Mouse (Mus musculus): ENCODE data around the gene Spdye4b.
A peak's percentile ranks its signal among the peaks of the same experiment; 100 is the strongest.

Spdye4b gene

GRCm38 (mm10) chr5:143213832-143214231, 33.0 kb downstream of the Spdye4b start:
- DNase-seq (ENCODE audit: low spot score in 2 of 2), result no peak

- DNase-seq (ENCODE audit: low spot score in 2 of 2), result no peak
These were observed 40.2 kb downstream of the Spdye4b start for GRCm38 (mm10) chr5:143220996-143221395.

GRCm38 (mm10) chr5:143222287-143222686, 41.5 kb downstream of the Spdye4b start:
- no peak for DNase-seq (ENCODE audit: low spot score in 2 of 2)

GRCm38 (mm10) chr5:143226790-143227189, 46.0 kb downstream of the Spdye4b start, which contains the start of gene Spdye4a:
TSS of gene Spdye4a (minus strand) at chr5:143226890.
- no peak for DNase-seq (ENCODE audit: low spot score in 2 of 2)

DNA sequence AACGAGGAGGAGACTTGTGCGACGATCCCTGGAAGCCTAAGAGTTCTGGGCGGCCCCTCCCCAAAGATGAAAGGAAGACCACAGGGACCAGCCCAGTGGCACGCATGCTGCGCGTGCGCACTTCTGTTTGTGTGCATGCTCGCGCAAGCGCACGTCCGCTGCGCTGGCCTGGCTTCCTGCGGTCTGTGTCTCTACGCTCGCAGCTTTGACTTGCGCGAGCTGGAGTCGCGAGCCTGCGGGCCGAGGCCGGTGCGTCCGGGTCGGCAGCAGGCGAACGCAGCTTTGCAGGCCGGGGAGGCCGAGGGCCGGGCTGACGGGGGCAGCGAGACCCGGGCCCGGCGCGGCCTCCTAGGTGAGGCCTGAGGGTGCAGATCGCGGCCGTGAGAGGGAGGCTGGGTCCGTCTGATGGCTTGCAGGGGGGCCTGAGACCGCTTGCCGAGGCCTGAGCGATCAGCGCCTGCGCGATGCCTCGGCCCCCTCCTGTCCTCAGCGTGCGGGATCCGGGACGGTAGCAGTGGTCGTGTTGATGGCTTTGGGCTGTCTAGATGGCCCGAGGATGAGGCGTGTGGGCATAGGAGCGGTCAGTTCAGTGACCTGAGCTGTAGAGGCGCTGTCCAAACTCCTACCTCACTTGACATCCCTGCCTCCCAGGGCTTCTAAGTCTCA, 54.3 kb downstream of the Spdye4b start, which contains the start of gene Zfp12:
Gene Zfp12 (plus strand): TSS at position 136 of the 666 bp plus-strand sequence.
- DNase-seq (ENCODE audit: low spot score in 2 of 2), result peak; percentile 96 to 97

GRCm38 (mm10) chr5:143236036-143236435, 55.2 kb downstream of the Spdye4b start:
- DNase-seq (ENCODE audit: low spot score in 2 of 2), result no peak

DNA sequence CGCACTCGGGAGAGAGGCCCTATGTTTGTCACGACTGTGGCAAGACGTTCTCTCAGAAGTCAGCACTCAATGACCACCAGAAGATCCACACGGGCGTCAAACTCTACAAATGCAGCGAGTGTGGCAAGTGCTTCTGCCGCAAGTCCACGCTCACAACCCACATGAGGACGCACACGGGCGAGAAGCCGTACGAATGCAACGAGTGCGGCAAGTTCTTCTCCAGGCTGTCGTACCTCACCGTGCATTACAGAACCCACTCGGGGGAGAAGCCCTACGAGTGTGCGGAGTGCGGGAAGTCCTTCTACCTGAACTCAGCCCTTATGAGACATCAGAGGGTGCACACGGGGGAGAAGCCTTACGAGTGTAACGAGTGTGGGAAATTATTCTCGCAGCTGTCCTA, 64.1 kb downstream of the Spdye4b start:
- DNase-seq (ENCODE audit: low spot score in 2 of 2), result no peak

DNA sequence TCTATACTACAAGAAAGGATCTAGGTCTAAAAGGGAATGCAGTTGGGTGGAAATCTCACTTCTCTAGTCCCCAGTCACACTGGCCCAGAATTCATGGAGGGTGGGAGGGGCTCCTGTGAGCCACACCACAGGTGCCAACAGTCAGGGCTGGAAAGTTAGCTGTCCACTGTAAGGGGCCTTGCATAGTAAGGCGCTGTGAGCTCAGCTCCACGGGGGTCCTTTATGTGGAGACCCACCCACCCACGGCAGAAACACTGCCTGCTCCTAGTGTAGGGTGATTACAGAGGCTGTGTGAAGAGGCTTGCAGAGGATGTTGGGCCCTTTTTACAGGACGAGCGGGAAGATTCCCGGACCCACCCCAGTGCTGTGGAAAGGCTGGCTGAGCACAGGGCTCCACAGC, 71.2 kb downstream of the Spdye4b start:
- DNase-seq (ENCODE audit: low spot score in 2 of 2), result no peak

DNA sequence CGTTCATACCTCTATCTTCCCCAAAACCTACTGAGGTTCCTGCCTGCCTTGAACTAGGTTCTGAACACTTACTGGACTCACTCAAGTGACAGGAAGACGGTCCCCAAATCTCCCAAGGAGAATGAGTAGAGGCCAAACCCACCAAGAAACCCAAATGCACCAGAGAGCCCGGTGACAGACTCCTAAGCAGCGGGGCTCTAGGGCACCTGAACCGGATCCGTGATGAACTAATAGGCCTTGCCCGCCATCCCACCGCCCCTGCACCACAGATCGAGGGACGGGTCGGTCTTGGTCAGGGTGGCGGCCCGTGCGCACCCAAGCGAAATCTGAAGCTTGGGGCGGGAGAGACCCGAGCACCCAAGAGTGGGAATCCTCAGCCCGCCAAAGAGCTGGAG, 72.0 kb downstream of the Spdye4b start:
- DNase-seq (ENCODE audit: low spot score in 2 of 2), result no peak

DNA sequence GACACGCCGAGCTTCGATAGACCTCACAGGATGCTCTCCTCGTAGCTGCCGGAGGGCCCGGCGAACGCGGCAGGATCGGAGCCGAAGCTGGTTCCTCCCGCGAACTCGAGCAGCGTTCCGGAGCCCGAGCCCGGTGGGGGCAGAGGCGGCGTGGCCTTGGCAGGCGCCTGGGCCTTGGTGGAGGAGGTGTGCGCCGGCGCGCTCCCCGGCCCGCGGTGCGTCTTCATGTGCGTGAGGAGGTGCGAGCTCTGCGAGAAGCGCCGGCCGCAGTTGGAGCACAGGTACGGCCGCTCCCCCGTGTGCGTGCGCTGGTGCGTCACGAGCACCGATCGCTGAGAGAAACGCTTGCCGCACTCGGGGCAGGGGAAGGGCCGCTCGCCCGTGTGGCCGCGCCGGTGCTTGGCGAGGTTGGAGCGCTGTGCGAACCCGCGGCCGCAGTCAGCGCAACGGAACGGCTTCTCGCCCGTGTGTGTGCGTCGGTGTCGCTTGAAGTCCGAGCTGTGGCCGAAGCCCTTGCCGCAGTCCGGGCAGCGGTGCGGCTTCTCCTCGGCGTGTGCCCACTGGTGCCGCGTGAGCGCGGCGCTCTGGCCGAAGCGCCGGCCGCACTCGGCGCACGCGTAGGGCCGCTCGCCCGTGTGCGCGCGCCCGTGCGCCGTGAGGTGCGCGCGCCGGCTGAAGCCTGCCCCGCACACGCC, 72.5 kb downstream of the Spdye4b start:
- DNase-seq (ENCODE audit: low spot score in 2 of 2), result no peak

DNA sequence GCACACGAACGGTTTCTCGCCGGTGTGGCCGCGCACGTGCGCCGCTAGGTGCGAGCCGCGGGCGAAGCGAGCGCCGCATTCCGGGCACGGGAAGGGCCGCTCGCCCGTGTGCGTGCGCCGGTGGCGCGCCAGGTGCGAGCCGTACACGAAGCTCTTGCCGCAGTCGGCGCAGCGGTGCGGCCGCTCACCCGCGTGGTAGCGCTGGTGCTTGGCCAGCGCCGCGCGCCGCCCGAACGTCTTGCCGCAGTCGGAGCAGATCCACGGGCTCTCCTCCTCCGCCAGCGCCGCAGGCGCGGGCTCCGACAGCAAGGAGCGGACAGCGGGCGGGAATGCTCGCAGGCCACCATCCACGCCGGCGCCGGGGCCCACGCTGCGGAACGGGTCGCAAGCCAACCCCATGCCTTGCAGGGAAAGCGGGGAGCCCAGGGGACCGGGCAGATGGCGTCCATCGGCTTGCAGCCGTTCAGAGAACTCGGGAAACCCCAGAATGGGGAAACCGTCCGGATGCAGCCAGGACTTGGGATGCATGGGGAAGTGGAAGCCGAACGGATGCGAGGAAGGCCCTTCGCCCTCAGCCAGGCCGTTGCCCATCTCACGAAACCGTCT, 73.2 kb downstream of the Spdye4b start:
- DNase-seq (ENCODE audit: low spot score in 2 of 2), result peak in 1 of 2 experiments; percentile 39
